Mouse (Mus musculus) gastrocnemius, postnatal 14 days (tissue): ENCODE measurements around the gene Atp6v1g2. TPM values are rescaled to one million over a fixed set of nuclear protein-coding genes. Genes with fewer than 3 reads are reported as not detected.

ENCODE experiments used
- DNase-seq: peaks from one replicate; pipeline ENCODE4 v3.0.0; 2021; ENCODE audit warnings: mixed read lengths
- intact Hi-C: fragments of 180-260 bp; cut with DNase I; formaldehyde crosslinking; loops from one replicate; pipeline ENCODE4 v1.15.1; 2025; ENCODE audit warnings: low total_unique reads
- microRNA-seq, 2 experiments: library from miRNA; unstranded; fragments of <30 nt; microRNA quantifications; one replicate each; pipeline ENCODE4 v1.2.0; 2021
- total RNA-seq, 2 experiments: library from RNA; stranded (reverse); gene quantifications; 2 replicates each; pipeline ENCODE4 v1.2.3; 2021

Atp6v1g2 gene
- total RNA-seq, 2 experiments from 2014 or later = 2.3 to 2.7 TPM

DNA sequence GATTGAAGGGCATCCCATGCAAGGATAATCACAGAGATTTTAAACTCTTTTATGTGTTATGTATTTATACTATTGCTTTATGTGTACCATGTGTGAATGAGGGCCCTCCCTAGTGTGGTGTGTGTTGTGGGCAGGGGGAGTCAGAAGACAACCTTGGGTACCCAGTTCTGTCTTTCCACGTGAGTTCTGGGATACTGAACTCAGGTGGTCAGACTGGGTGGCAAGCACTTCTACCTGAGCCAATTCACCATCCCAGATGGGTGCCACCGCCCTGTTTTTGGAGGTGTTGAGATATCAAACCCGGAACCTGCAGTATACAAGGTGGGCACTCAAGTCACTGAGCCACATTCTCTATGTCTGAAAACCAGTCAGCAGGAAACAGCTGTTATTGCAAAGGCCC, 38.8 kb downstream of the Atp6v1g2 start:
- DNase-seq = no peak
- intact Hi-C loops = loop anchor here (5.0 kb wide), 1 partner anchor 1300 kb away; no protein-coding TSS in a partner anchor

DNA sequence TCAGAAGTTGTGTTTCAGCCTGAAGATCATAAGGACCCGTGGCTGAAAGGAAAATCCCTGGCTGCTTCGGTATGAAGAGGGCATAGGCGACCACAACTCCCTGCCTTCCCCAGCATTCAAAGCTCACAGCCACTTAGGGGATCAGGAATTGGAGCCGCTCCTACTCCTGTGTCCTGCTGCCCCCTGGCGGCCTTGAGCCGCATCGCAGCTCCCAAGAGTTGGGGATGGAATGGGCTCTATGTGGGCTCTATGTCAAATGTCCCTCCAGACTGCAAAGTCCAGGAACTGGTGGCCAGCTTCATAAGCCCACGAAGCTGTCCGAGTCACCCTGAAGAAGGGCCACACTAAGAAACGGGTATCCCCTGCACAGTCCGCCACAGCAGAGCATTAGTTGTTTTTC, 41.3 kb downstream of the Atp6v1g2 start:
- DNase-seq = peak; percentile 82
- intact Hi-C loops = loop anchor here (5.0 kb wide), 1 partner anchor 1302 kb away; no protein-coding TSS in a partner anchor

DNA sequence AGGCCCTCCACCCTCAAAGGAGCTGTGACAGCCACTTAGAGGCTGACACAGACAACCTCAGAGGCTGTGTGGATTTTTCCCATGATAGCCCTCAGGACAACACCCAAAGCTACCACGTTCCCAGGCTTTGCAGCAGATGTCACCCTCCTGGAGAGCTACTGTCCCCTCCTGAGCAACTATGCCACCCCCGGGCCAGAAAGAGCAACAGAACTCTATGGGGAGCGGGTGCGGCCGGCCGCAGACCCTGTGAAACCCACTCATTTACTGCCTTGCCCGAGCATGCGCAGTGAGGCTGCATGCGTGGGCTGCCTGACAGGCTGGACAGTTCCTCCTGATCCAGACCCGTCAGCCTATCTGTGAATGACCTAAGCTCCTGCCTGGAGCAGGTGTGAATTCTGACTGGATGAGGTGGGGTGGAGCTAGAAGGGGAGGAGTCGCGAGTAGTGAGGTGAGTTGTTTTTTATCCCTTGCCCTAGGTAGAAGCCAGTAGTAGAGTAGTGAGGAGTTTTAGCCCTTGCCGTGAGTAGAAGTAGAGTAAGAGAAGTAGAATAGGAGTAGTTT, 42.9 kb downstream of the Atp6v1g2 start:
- intact Hi-C loops = no loop called here
- no peak for DNase-seq

GRCm38 (mm10) chr17:35278049-35278448, 44.6 kb downstream of the Atp6v1g2 start:
- intact Hi-C loops = loop anchor here (2.0 kb wide), 1 partner anchor 1317 kb away; no protein-coding TSS in a partner anchor
- no peak for DNase-seq

- intact Hi-C loops = loop anchor here (2.0 kb wide), 1 partner anchor 1318 kb away; no protein-coding TSS in a partner anchor
Observed at GRCm38 (mm10) chr17:35278957-35279688, 45.7 kb downstream of the Atp6v1g2 start.

GRCm38 (mm10) chr17:35280276-35280675, 46.8 kb downstream of the Atp6v1g2 start:
- intact Hi-C loops = no loop called here
- no peak for DNase-seq

More at GRCm38 (mm10) chr17:35278957-35279688, 45.7 kb downstream of the Atp6v1g2 start:
- no peak for DNase-seq

- intact Hi-C loops = no loop called here
- no peak for DNase-seq
Observed at GRCm38 (mm10) chr17:35285431-35285830, 52.0 kb downstream of the Atp6v1g2 start.

Small RNA genes within 50 kb of the gene (microRNA-seq; reads per million reads assigned to microRNA genes)
- 0 reads per million in 2 experiments for gene Mir6973a
- gene Mir6974 = 0 to 0.32 reads per million in 2 experiments
- gene Mir6975 = 0.32 to 2.5 reads per million in 2 experiments
- 0 reads per million in 2 experiments for gene Mir8094

Other genes starting within 250 kb of the Atp6v1g2 start
- gene Vars, start 232.7 kb upstream of the Atp6v1g2 start, total RNA-seq = 10 to 100 TPM; 26.8 to 29.2 TPM
- 1 to 10 TPM; 3.7 to 3.9 TPM for gene Vwa7, start 217.1 kb upstream of the Atp6v1g2 start, total RNA-seq
- 1 to 10 TPM in 1 of 2 experiments, under 1 TPM in 1; 0.38 to 1.5 TPM for gene Sapcd1, start 205.6 kb upstream of the Atp6v1g2 start, total RNA-seq
- under 1 TPM; 0.84 to 0.94 TPM for gene Msh5, start 186.9 kb upstream of the Atp6v1g2 start, total RNA-seq
- gene Clic1, start 183.7 kb upstream of the Atp6v1g2 start, total RNA-seq = 10 to 100 TPM; 28.3 to 32.5 TPM
- gene Ddah2, start 174.6 kb upstream of the Atp6v1g2 start, total RNA-seq = 10 to 100 TPM; 23.4 to 32.2 TPM
- not detected for gene Ly6g6c, start 168.3 kb upstream of the Atp6v1g2 start, total RNA-seq
- gene Mpig6b, start 167.5 kb upstream of the Atp6v1g2 start, total RNA-seq = not detected
- gene Ly6g6e, start 156.8 kb upstream of the Atp6v1g2 start, total RNA-seq = not detected
- under 1 TPM; 0.64 TPM for gene Ly6g6d, start 155.6 kb upstream of the Atp6v1g2 start, total RNA-seq
- gene Ly6g6f, start 148.1 kb upstream of the Atp6v1g2 start, total RNA-seq = not detected
- 10 to 100 TPM; 52.8 to 58.5 TPM for gene Abhd16a, start 144.4 kb upstream of the Atp6v1g2 start, total RNA-seq
- not detected for gene Ly6g5c, start 125.4 kb upstream of the Atp6v1g2 start, total RNA-seq
- under 1 TPM; 0.27 to 0.37 TPM for gene Ly6g5b, start 118.2 kb upstream of the Atp6v1g2 start, total RNA-seq
- 1 to 10 TPM; 7.0 to 7.9 TPM for gene Gpank1, start 112.2 kb upstream of the Atp6v1g2 start, total RNA-seq
- 100 to 1,000 TPM; 156 to 166 TPM for gene Csnk2b, start 111.6 kb upstream of the Atp6v1g2 start, total RNA-seq
- 10 to 100 TPM; 14.4 to 16.1 TPM for gene D17H6S53E, start 107.3 kb upstream of the Atp6v1g2 start, total RNA-seq
- gene Apom, start 101.6 kb upstream of the Atp6v1g2 start, total RNA-seq = not detected
- gene Bag6, start 98.5 kb upstream of the Atp6v1g2 start, total RNA-seq = 100 to 1,000 TPM; 193 to 200 TPM
- 100 to 1,000 TPM; 102 to 118 TPM for gene Prrc2a, start 68.8 kb upstream of the Atp6v1g2 start, total RNA-seq
- under 1 TPM; 0.71 to 0.90 TPM for gene Aif1, start 57.6 kb upstream of the Atp6v1g2 start, total RNA-seq
- gene Lst1, start 45.2 kb upstream of the Atp6v1g2 start, total RNA-seq = 1 to 10 TPM; 1.5 to 2.8 TPM
- gene Ltb, start 39.2 kb upstream of the Atp6v1g2 start, total RNA-seq = under 1 TPM in 1 of 2 experiments, not detected in 1; 0.31 TPM
- under 1 TPM; 0.24 to 0.68 TPM for gene Tnf, start 31.7 kb upstream of the Atp6v1g2 start, total RNA-seq
- gene Lta, start 28.3 kb upstream of the Atp6v1g2 start, total RNA-seq = under 1 TPM; 0.42 to 0.78 TPM
- gene Gm16181, start 12.8 kb upstream of the Atp6v1g2 start, total RNA-seq = not detected
- gene Nfkbil1, start 2.1 kb downstream of the Atp6v1g2 start, total RNA-seq = 1 to 10 TPM; 7.6 to 7.9 TPM
- gene Ddx39b, start 8.1 kb downstream of the Atp6v1g2 start, total RNA-seq = 100 to 1,000 TPM in 1 of 2 experiments, 10 to 100 TPM in 1; 85.3 to 103 TPM
- gene H2-D1, start 29.1 kb downstream of the Atp6v1g2 start, total RNA-seq = 10 to 100 TPM; 34.3 to 40.7 TPM
- under 1 TPM; 0.18 to 0.47 TPM for gene H2-Q1, start 86.7 kb downstream of the Atp6v1g2 start, total RNA-seq
- under 1 TPM; 0.33 to 0.58 TPM for gene H2-Q2, start 108.6 kb downstream of the Atp6v1g2 start, total RNA-seq
- gene H2-Q4, start 146.0 kb downstream of the Atp6v1g2 start, total RNA-seq = 1 to 10 TPM; 3.0 to 4.1 TPM
- gene H2-Q6, start 191.2 kb downstream of the Atp6v1g2 start, total RNA-seq = under 1 TPM in 1 of 2 experiments, not detected in 1; 0.10 TPM
- gene H2-Q7, start 205.5 kb downstream of the Atp6v1g2 start, total RNA-seq = under 1 TPM; 0.35 to 0.64 TPM
- gene H2-Q10, start 236.4 kb downstream of the Atp6v1g2 start, total RNA-seq = under 1 TPM in 1 of 2 experiments, not detected in 1; 0.09 TPM